Mouse (Mus musculus) kidney, embryonic 15.5 days (tissue): ENCODE results near the gene Slc41a1. TPM values are rescaled to one million over a fixed set of nuclear protein-coding genes. Genes with fewer than 3 reads are reported as not detected.

Experiments used
- polyA plus RNA-seq: library from polyadenylated mRNA; unstranded; fragments of >200 nt; fragmentation: Nextera tagmentation; extraction: Ambion mirVana; gene quantifications from 2 replicates; pipeline ENCODE4 v1.2.1, GENCODE M21; 2015

The Slc41a1 gene
- polyA plus RNA-seq, 1 experiment from 2014 or later, result 15.5 TPM

Other genes starting within 250 kb of the Slc41a1 start
- gene Avpr1b, start 228.3 kb upstream of the Slc41a1 start, polyA plus RNA-seq, result not detected in 2 replicates
- gene Ctse, start 189.2 kb upstream of the Slc41a1 start, polyA plus RNA-seq, result 7.1 and 9.8 TPM in 2 replicates
- 2.4 and 2.6 TPM in 2 replicates for gene Rab7b, start 138.8 kb upstream of the Slc41a1 start, polyA plus RNA-seq
- 0.13 and 0.35 TPM in 2 replicates for gene Slc26a9, start 83.5 kb upstream of the Slc41a1 start, polyA plus RNA-seq
- 2.1 and 2.3 TPM in 2 replicates for gene Pm20d1, start 30.1 kb upstream of the Slc41a1 start, polyA plus RNA-seq
- 18.3 and 18.7 TPM in 2 replicates for gene Rab29, start 39.7 kb downstream of the Slc41a1 start, polyA plus RNA-seq
- 85.7 and 93.2 TPM in 2 replicates for gene Nucks1, start 83.0 kb downstream of the Slc41a1 start, polyA plus RNA-seq
- gene Slc45a3, start 135.5 kb downstream of the Slc41a1 start, polyA plus RNA-seq, result 7.9 and 9.1 TPM in 2 replicates
- gene Elk4, start 180.1 kb downstream of the Slc41a1 start, polyA plus RNA-seq, result 24.1 and 25.8 TPM in 2 replicates
- gene Mfsd4a, start 240.6 kb downstream of the Slc41a1 start, polyA plus RNA-seq, result 15.6 and 15.8 TPM in 2 replicates